In the genomic region with DNA sequence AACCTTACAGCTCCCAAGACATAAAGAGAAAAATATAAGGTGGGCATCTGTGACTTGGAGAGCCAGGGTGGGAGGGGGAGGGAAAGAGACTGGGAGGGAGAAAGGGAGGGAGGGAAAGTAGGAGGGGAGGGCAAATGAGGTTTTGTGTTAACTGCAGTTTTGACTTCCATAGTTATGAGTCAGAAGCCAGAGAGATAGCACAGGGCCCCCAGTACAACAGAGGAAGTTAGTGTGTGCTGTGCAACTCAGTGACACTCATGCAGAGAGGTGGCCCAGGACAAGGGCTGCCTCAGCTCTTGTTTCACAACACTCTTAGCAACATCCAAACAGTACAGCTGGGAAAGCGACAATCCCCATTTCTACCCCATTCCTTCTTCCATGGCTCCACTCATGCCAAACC, we compare ENCODE assay signal across 10 mouse cellular contexts.
DNase-seq lines count a peak whose midpoint lies in the region; ATAC-seq and TF ChIP-seq lines count a peak whose summit lies in the region.
"Had no signal": no experiment of that assay in that cellular context is flagged by ENCODE, and none has a peak within 500 bp of the region (broad histone marks: within the 10 kb centered on the region; RNA-seq: fewer than 3 reads in every experiment).

No protein-coding gene starts in this region.

- H3K36me3 ChIP-seq in kidney, postnatal 0 days (ENCODE audit: insufficient read depth, low read length): no peaks in the 10 kb centered on the region
- no peaks in the 10 kb centered on the region for H3K36me3 ChIP-seq in heart, postnatal 0 days (replicated peaks; ENCODE audit: control insufficient read depth, insufficient read depth, low read length)

- H3K4me1 ChIP-seq in kidney, postnatal 0 days (replicated peaks; ENCODE audit: insufficient read depth, low read length): peaks cover 19% of the 10 kb centered on the region
- peaks cover 37% of the 10 kb centered on the region for H3K4me1 ChIP-seq in bone marrow macrophage, adult 2 months (ENCODE audit: control insufficient read depth, insufficient read depth, low read length)
- peaks cover 21% of the 10 kb centered on the region for H3K4me1 ChIP-seq in heart, postnatal 0 days (ENCODE audit: control insufficient read depth, insufficient read depth)

- no peaks in the 10 kb centered on the region for H3K9me3 ChIP-seq in kidney, postnatal 0 days (replicated peaks; ENCODE audit: low read length)
- H3K9me3 ChIP-seq in heart, postnatal 0 days (replicated peaks; ENCODE audit: control insufficient read depth, low read length): no peaks in the 10 kb centered on the region

- WGBS in kidney, postnatal 0 days: 87% methylated on average over 1 of the region's 1 CpGs
- 88% methylated on average over 1 of the region's 1 CpGs for WGBS in heart, postnatal 0 days

- TF ChIP-seq POLR2A in bone marrow macrophage, adult 2 months (IDR thresholded peaks at IDR 0.05; ENCODE audit: borderline replicate concordance, low read depth, low read length): no peak

- H3K9ac ChIP-seq in kidney, postnatal 0 days (ENCODE audit: low read depth, low read length): no peak overlapping the region
- no peak overlapping the region for H3K9ac ChIP-seq in heart, postnatal 0 days (replicated peaks; ENCODE audit: low read depth, low read length)

- no peak for TF ChIP-seq CTCF in kidney, postnatal 0 days (IDR thresholded peaks at IDR 0.05; ENCODE audit: low read depth)
- TF ChIP-seq CTCF in bone marrow macrophage, adult 2 months (IDR thresholded peaks at IDR 0.05; ENCODE audit: low read depth, low read length): no peak
- TF ChIP-seq CTCF in heart, postnatal 0 days (IDR thresholded peaks at IDR 0.05; ENCODE audit: low read depth): no peak

- H3K27ac ChIP-seq in kidney, postnatal 0 days: peak overlapping the region; percentile 42
- H3K27ac ChIP-seq in bone marrow macrophage, adult 2 months (ENCODE audit: insufficient read depth, low read depth, low read length): peak overlapping the region; percentile 42
- peak overlapping the region; percentile 56 for H3K27ac ChIP-seq in heart, postnatal 0 days (ENCODE audit: low read depth)

- intact Hi-C loops in left cerebral cortex, postnatal 10 days (cut with DNase I): no loop called here

- DNase-seq in kidney, postnatal 0 days (ENCODE audit: low spot score): no peak
- DNase-seq in kidney, adult 8-10 months: no peak
- DNase-seq in heart, postnatal 0 days (ENCODE audit: low spot score): peak; percentile 47
- no peak for DNase-seq in layer of hippocampus, adult 18-20 months (ENCODE audit: low spot score in 2 of 2)
- no peak for DNase-seq in left cerebral cortex, postnatal 10 days (ENCODE audit: extremely low spot score in 1 of 2, low spot score in 2 of 2)
- DNase-seq: cerebellum, adult 8-10 months; thymus, postnatal 25 days had no signal

- TF ChIP-seq EP300 in heart, postnatal 0 days (IDR thresholded peaks at IDR 0.05; ENCODE audit: low read depth): no peak

- no peak for ATAC-seq in kidney, postnatal 0 days (replicated peaks; ENCODE audit: low FRiP score, low read depth)
- peak; percentile 54; the same call in 1 of the 2 replicates for ATAC-seq in heart, postnatal 0 days (ENCODE audit: insufficient read depth, low read depth)
- ATAC-seq in neutrophil, adult 5-6 weeks (ENCODE audit: extremely low read depth, insufficient number of reproducible peaks, low FRiP score, poor library complexity, severe bottlenecking): peak; percentile 48; the same call in 1 of the 2 replicates

- H3K4me3 ChIP-seq in kidney, postnatal 0 days (replicated peaks; ENCODE audit: low read depth, low read length): no peak overlapping the region
- no peak overlapping the region for H3K4me3 ChIP-seq in bone marrow macrophage, adult 2 months (ENCODE audit: insufficient read depth, low read length)
- no peak overlapping the region for H3K4me3 ChIP-seq in heart, postnatal 0 days (ENCODE audit: low read depth, low read length)
- H3K4me3 ChIP-seq: erythroblast, embryonic 14.5 days had no signal

- H3K27me3 ChIP-seq in kidney, postnatal 0 days (ENCODE audit: insufficient read depth, low read length): no peaks in the 10 kb centered on the region
- H3K27me3 ChIP-seq in heart, postnatal 0 days (ENCODE audit: control insufficient read depth, insufficient read depth, low read length): no peaks in the 10 kb centered on the region

- no peak overlapping the region for H3K4me2 ChIP-seq in kidney, postnatal 0 days (ENCODE audit: low read length)
- no peak overlapping the region for H3K4me2 ChIP-seq in heart, postnatal 0 days (ENCODE audit: low read depth, low read length)
